Mouse (Mus musculus): Measurements from ENCODE around the gene Maml2. TPM values are rescaled to one million over a fixed set of nuclear protein-coding genes. Genes with fewer than 3 reads are reported as not detected.
A peak's percentile ranks its signal among the peaks of the same experiment; 100 is the strongest.

Gene Maml2
- polyA plus RNA-seq, 1 experiment from 2014 or later: 8.6 TPM

- Histone ChIP-seq H3K9me3 (replicated peaks) (no peaks in the 10 kb centered on the region), H3K27ac (replicated peaks) (no peak overlapping the region), H3K4me1 (no peaks in the 10 kb centered on the region), H3K36me3 (no peaks in the 10 kb centered on the region), H3K27me3 (ENCODE audit: low read depth, poor library complexity, severe bottlenecking) (no peaks in the 10 kb centered on the region), H3K4me3 (no peak overlapping the region)
- DNase-seq (ENCODE audit: low spot score): no peak
- 81% methylated on average over 3 of the region's 3 CpGs for WGBS
Measured at GRCm38 (mm10) chr9:13671125-13671769, 373.5 kb downstream of the Maml2 start.

DNA sequence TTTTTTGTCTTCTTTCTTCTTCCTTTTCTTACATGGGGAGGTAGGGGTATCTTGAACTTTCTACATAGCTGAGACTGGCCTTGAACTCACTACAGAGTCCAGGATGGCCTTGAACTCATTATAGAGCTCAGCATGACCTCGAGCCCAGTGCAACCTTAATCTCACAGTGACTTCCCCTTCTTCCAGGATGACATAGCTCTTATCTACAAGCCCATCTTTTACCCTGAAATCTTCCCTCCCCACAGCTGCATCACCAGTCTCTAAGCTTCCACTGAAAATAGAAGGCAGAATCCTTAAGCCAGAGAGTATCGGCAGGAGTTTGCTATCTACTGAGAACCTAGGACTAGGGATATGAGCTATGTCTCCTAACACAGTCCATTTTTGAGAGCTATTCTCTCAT is 375.5 kb downstream of the Maml2 start:
- DNase-seq (ENCODE audit: low spot score): no peak
- 89% methylated on average over 2 of the region's 2 CpGs for WGBS
- H3K9me3 ChIP-seq (replicated peaks): no peaks in the 10 kb centered on the region

DNA sequence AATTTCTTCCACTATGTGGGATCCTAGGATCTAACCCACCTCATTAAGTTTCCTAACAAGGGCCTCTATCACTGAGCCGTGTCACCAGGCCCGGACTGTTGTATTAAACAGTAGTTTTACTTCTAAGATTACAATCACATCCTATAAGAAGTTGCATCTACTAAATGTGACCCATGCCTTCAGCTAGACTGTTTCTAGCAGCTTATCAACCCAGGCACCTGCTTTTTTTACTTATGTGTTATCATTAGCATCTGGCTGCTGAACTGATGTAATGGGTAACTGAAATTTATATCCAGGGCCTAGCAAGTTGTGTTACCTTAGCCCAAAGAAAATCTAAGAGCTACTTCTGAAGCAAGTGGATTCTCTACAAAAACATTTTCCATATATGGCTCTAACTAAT is 380.3 kb downstream of the Maml2 start:
- Histone ChIP-seq H3K36me3 (no peaks in the 10 kb centered on the region), H3K4me1 (peaks cover 5% of the 10 kb centered on the region; the same call in 1 of the 2 replicates), H3K9me3 (replicated peaks) (no peaks in the 10 kb centered on the region), H3K27me3 (ENCODE audit: low read depth, poor library complexity, severe bottlenecking) (no peaks in the 10 kb centered on the region), H3K4me3 (no peak overlapping the region), H3K27ac (replicated peaks) (no peak overlapping the region)
- 98% methylated on average over 2 of the region's 2 CpGs for WGBS
- DNase-seq (ENCODE audit: low spot score): no peak

More for the DNA sequence above, 375.5 kb downstream of the Maml2 start:
- no peak overlapping the region for H3K4me3 ChIP-seq
- no peaks in the 10 kb centered on the region for H3K4me1 ChIP-seq
- no peaks in the 10 kb centered on the region for H3K27me3 ChIP-seq (ENCODE audit: low read depth, poor library complexity, severe bottlenecking)
- no peaks in the 10 kb centered on the region for H3K36me3 ChIP-seq
- H3K27ac ChIP-seq (replicated peaks): no peak overlapping the region

GRCm38 (mm10) chr9:13679696-13680095 is 381.9 kb downstream of the Maml2 start:
- Histone ChIP-seq H3K4me3 (no peak overlapping the region), H3K4me1 (peaks cover 5% of the 10 kb centered on the region; the same call in 1 of the 2 replicates), H3K27ac (replicated peaks) (no peak overlapping the region), H3K9me3 (replicated peaks) (no peaks in the 10 kb centered on the region), H3K27me3 (ENCODE audit: low read depth, poor library complexity, severe bottlenecking) (no peaks in the 10 kb centered on the region), H3K36me3 (no peaks in the 10 kb centered on the region)
- 97% methylated on average over 2 of the region's 2 CpGs for WGBS
- DNase-seq (ENCODE audit: low spot score): no peak

DNA sequence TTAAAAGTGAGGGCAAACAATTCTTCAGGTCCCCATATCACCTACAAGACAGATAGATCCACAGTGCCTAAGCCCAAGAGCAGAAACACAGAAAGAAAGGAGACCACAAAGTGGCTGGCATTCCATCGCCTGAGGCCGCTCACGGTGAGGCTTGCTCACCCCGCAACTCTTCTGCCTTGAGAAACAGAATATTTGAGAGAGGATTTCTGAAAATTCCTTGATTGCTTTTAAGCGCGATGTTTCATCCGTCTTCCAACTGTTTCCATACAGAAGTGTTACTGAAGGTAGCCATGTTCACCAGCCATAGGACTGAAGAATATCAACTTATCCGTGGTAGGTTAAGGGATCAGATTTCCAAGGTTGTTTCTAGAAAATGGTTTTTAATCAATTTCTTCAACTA is 383.4 kb downstream of the Maml2 start:
- H3K4me1 ChIP-seq: peaks cover 5% of the 10 kb centered on the region; the same call in 1 of the 2 replicates
- no peak for DNase-seq (ENCODE audit: low spot score)
- H3K27ac ChIP-seq (replicated peaks): 0 out of 2 replicates have a peak overlapping the region, but pooled peaks have one; percentile 38
- H3K36me3 ChIP-seq: no peaks in the 10 kb centered on the region
- no peak overlapping the region for H3K4me3 ChIP-seq
- no peaks in the 10 kb centered on the region for H3K9me3 ChIP-seq (replicated peaks)
- H3K27me3 ChIP-seq (ENCODE audit: low read depth, poor library complexity, severe bottlenecking): no peaks in the 10 kb centered on the region
- 91% methylated on average over 8 of the region's 8 CpGs for WGBS

DNA sequence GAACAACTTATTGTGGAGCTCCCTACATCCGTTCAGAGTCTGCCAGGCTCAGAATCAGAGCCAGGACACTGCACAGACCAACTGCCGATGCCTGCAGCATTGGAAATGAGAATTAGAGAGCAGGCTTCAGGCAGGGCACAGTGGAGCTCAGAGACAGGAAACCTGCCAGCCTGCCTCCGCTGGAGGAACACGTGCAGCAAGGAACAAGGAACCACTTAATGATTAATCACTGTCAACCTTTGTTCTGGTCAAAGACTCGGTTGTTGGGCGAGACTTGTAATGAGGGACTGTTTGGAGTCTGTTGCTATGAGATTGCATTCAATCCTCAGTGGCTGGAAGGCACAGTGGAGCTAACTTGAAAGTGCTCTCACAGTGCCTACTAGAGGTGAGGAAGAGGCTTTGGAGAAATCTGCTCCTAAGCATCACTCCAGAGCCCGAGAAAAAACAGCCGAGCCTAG is 383.9 kb downstream of the Maml2 start:
- Histone ChIP-seq H3K36me3 (no peaks in the 10 kb centered on the region), H3K27me3 (ENCODE audit: low read depth, poor library complexity, severe bottlenecking) (no peaks in the 10 kb centered on the region), H3K27ac (replicated peaks) (0 out of 2 replicates have a peak overlapping the region, but pooled peaks have one; percentile 38), H3K4me1 (peaks cover 5% of the 10 kb centered on the region; the same call in 1 of the 2 replicates), H3K9me3 (replicated peaks) (no peaks in the 10 kb centered on the region), H3K4me3 (no peak overlapping the region)
- 31% methylated on average over 8 of the region's 8 CpGs for WGBS
- no peak for DNase-seq (ENCODE audit: low spot score)

- whole genome bisulfite sequencing: 90% methylated on average over 6 of the region's 6 CpGs
- H3K4me1 ChIP-seq: peaks cover 7% of the 10 kb centered on the region; the same call in 1 of the 2 replicates
- no peaks in the 10 kb centered on the region for H3K36me3 ChIP-seq
- no peak overlapping the region for H3K27ac ChIP-seq (replicated peaks)
- H3K27me3 ChIP-seq (ENCODE audit: low read depth, poor library complexity, severe bottlenecking): no peaks in the 10 kb centered on the region
- no peak overlapping the region for H3K4me3 ChIP-seq
- DNase-seq (ENCODE audit: low spot score): no peak
- H3K9me3 ChIP-seq (replicated peaks): no peaks in the 10 kb centered on the region
Measured at GRCm38 (mm10) chr9:13684327-13684934, 386.7 kb downstream of the Maml2 start.

DNA sequence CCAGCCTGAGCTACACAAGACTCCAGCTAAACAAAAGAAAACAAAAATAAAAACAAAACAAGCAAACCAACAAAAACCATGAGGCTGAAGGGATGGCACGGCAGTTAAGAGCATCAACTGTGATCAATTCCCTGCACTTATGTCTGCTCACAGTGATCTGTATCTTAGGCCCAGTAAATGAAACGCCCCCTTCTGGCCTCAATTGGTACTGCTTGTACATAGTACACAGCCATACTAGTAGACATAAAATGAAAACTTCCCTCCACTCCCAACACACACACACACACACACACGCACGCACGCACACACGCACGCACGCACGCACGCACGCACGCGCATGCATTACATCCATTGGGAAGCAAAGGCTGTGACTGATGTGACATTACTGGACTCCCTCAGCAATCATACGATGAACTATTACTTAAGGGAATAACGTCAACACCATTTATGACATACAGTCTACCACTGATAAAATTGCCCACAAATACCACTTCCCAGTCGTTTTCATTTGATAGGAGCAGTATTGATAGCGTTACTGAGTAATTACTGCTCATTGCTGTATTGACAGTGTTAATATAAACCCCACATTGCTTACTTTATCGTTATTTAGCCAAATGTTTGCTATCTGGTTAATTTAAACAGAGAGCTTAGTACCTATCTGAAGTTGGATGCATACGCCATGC is 389.4 kb downstream of the Maml2 start:
- H3K27me3 ChIP-seq (ENCODE audit: low read depth, poor library complexity, severe bottlenecking): no peaks in the 10 kb centered on the region
- DNase-seq (ENCODE audit: low spot score): no peak
- H3K27ac ChIP-seq (replicated peaks): no peak overlapping the region
- no peak overlapping the region for H3K4me3 ChIP-seq
- H3K36me3 ChIP-seq: no peaks in the 10 kb centered on the region
- peaks cover 10% of the 10 kb centered on the region for H3K4me1 ChIP-seq
- 91% methylated on average over 19 of the region's 19 CpGs for WGBS
- no peaks in the 10 kb centered on the region for H3K9me3 ChIP-seq (replicated peaks)

DNA sequence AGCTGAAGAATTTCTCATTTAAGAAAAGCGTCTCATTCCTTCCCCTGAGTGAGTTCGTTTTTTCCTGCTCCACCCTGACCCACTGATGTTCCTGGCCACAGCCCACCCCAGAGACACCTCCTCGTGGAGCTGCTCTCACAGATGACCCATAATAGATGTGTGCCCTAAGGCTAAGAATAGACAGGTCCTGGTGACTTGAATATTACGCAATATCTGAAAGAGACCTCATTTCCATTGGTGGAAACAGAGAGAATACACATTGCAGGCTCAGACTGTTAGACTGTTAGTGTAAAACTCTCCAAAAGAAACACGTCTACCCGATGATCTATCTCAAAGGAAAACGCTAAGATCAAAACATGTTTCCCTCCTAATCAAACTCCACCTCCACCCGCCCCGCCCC is 391.2 kb downstream of the Maml2 start:
- WGBS: 87% methylated on average over 9 of the region's 9 CpGs
- no peaks in the 10 kb centered on the region for H3K36me3 ChIP-seq

DNA sequence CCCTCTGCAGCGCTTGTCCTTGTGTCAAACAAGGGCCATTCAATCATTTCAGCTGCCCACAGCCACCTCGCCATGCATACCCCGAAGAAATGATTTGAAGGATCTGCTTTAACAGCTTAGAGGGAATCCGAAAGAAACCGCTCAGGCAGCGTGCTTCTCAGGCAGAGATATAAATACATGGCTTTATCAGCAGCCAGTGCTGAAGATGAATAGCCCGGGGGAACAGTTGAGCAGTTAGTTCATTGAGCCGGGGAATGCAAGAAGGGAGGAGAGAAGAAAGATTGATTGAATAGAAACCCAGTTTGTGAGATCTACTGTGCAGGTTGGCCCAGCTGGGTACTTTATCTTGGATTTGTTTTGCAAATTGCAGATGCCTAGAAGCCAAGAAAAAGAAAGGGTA is 392.6 kb downstream of the Maml2 start:
- Histone ChIP-seq H3K4me1 (peaks cover 10% of the 10 kb centered on the region), H3K27ac (replicated peaks) (peak overlapping the region; percentile 49; the same call in 1 of the 2 replicates), H3K9me3 (replicated peaks) (no peaks in the 10 kb centered on the region), H3K36me3 (no peaks in the 10 kb centered on the region), H3K4me3 (no peak overlapping the region), H3K27me3 (ENCODE audit: low read depth, poor library complexity, severe bottlenecking) (no peaks in the 10 kb centered on the region)
- 47% methylated on average over 8 of the region's 8 CpGs for WGBS
- DNase-seq (ENCODE audit: low spot score): no peak

More for the DNA sequence above, 391.2 kb downstream of the Maml2 start:
- H3K4me1 ChIP-seq: peaks cover 10% of the 10 kb centered on the region
- H3K27me3 ChIP-seq (ENCODE audit: low read depth, poor library complexity, severe bottlenecking): no peaks in the 10 kb centered on the region
- H3K4me3 ChIP-seq: no peak overlapping the region
- no peak overlapping the region for H3K27ac ChIP-seq (replicated peaks)
- no peaks in the 10 kb centered on the region for H3K9me3 ChIP-seq (replicated peaks)
- DNase-seq (ENCODE audit: low spot score): no peak

GRCm38 (mm10) chr9:13693693-13694284 is 396.0 kb downstream of the Maml2 start:
- no peaks in the 10 kb centered on the region for H3K36me3 ChIP-seq
- H3K4me3 ChIP-seq: no peak overlapping the region
- WGBS: 95% methylated on average over 3 of the region's 3 CpGs
- no peak overlapping the region for H3K27ac ChIP-seq (replicated peaks)
- H3K4me1 ChIP-seq: peaks cover 28% of the 10 kb centered on the region
- H3K9me3 ChIP-seq (replicated peaks): no peaks in the 10 kb centered on the region
- no peak for DNase-seq (ENCODE audit: low spot score)
- H3K27me3 ChIP-seq (ENCODE audit: low read depth, poor library complexity, severe bottlenecking): no peaks in the 10 kb centered on the region

DNA sequence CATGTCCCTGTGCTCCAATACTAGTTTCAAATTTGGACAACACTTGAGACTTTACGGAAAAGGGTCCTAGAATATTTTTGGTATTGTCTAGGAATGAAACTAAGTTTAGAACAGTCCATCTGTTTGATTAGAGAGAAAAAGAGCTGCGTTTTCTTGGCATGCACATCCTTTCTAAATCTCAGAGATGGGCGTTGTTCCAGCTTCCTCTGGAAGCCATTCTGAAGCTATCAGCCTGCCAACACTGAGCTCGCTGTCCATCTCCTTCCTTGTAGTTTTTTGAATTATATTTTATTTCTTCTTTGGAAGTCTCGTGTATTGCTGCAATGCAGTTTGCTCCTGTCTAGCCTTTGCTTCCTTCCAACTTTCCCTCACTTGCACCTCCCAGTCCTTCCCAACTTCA is 396.5 kb downstream of the Maml2 start:
- H3K27ac ChIP-seq (replicated peaks): no peak overlapping the region
- 92% methylated on average over 5 of the region's 5 CpGs for WGBS
- H3K4me3 ChIP-seq: no peak overlapping the region
- no peaks in the 10 kb centered on the region for H3K27me3 ChIP-seq (ENCODE audit: low read depth, poor library complexity, severe bottlenecking)
- no peak for DNase-seq (ENCODE audit: low spot score)
- no peaks in the 10 kb centered on the region for H3K9me3 ChIP-seq (replicated peaks)
- H3K36me3 ChIP-seq: no peaks in the 10 kb centered on the region
- peaks cover 33% of the 10 kb centered on the region for H3K4me1 ChIP-seq
